Mouse (Mus musculus) C2C12 (cell line): ENCODE measurements around the gene Ell3.

Experiments used
- CTCF ChIP-seq: IDR thresholded peaks from one replicate; pipeline ENCODE4 v1.5.1; 2011; ENCODE audit not compliant: control insufficient read depth, insufficient read depth, insufficient read length
- MYOG ChIP-seq: IDR thresholded peaks from one replicate; pipeline ENCODE4 v1.6.1; 2011; ENCODE audit not compliant: control insufficient read depth, insufficient read length; ENCODE audit errors: extremely low read depth

- no peak for TF ChIP-seq CTCF
- TF ChIP-seq MYOG, result no peak
Observed at GRCm38 (mm10) chr2:121452361-121452760, 8.3 kb upstream of the Ell3 start.
